Mouse (Mus musculus) ES-E14 (cell line): ENCODE measurements at regions not wholly inside any gene's neighbourhood (a gene's known extent, or its start where the extent isn't known, plus 50 kb on each side); places are given as distances from the start of the nearest gene placed in this dataset.
A peak's percentile ranks its signal among the peaks of the same experiment; 100 is the strongest.

Experiments
- DNase-seq: peaks from one replicate; pipeline ENCODE4 v3.0.0-alpha.2; 2013; ENCODE audit warnings: low read depth, low spot score
- H3K27ac ChIP-seq: 2 replicates; pipeline ENCODE4 v1.5.1; 2012; ENCODE audit warnings: low read depth, mild to moderate bottlenecking, low read length, moderate library complexity, mixed read lengths; ENCODE audit not compliant: poor library complexity, insufficient read depth, severe bottlenecking
- H3K36me3 ChIP-seq: 2 replicates; pipeline ENCODE4 v1.6.1; 2012; ENCODE audit warnings: mild to moderate bottlenecking, low read length, moderate library complexity, mixed read lengths; ENCODE audit not compliant: control insufficient read depth, poor library complexity, insufficient read depth, severe bottlenecking
- H3K4me1 ChIP-seq, 2 experiments: fragments of 150-350 bp in 1 of 2; sonication (generic) in 1 of 2; 2 replicates each; pipeline ENCODE4 v1.6.1; 2012; ENCODE audit warnings: low read length in 2 of 2, mild to moderate bottlenecking in 1 of 2, mixed read lengths in 1 of 2; ENCODE audit not compliant: control insufficient read depth in 2 of 2, insufficient read depth in 2 of 2, poor library complexity in 1 of 2
- H3K4me3 ChIP-seq, 2 experiments: fragments of 150-350 bp in 1 of 2; sonication (generic) in 1 of 2; 2 replicates each; pipeline ENCODE4 v1.5.1; 2012; ENCODE audit warnings: low read length in 2 of 2, low read depth in 1 of 2, mild to moderate bottlenecking in 1 of 2, mixed read lengths in 1 of 2; ENCODE audit not compliant: insufficient read depth in 1 of 2, poor library complexity in 1 of 2, severe bottlenecking in 1 of 2
- H3K9ac ChIP-seq: 2 replicates; pipeline ENCODE4 v1.6.1; 2012; ENCODE audit warnings: low read depth, mild to moderate bottlenecking, low read length, mixed read lengths; ENCODE audit not compliant: poor library complexity, insufficient read depth, severe bottlenecking
- H3K9me3 ChIP-seq: fragments of 150-350 bp; sonication (generic); 2 replicates; pipeline ENCODE4 v1.6.1; 2012; ENCODE audit warnings: low read depth, mild to moderate bottlenecking, low read length; ENCODE audit not compliant: control insufficient read depth, insufficient read depth
- CHD2 ChIP-seq: IDR thresholded peaks from 2 replicates; pipeline ENCODE4 v1.6.1; 2014; ENCODE audit warnings: mild to moderate bottlenecking, low read depth, low read length, inconsistent platforms
- HCFC1 ChIP-seq: IDR thresholded peaks from 2 replicates; pipeline ENCODE4 v1.6.1; 2012; ENCODE audit warnings: low read length, inconsistent platforms, borderline replicate concordance; ENCODE audit not compliant: insufficient read depth
- MAFK ChIP-seq: IDR thresholded peaks from 2 replicates; pipeline ENCODE4 v1.6.1; 2014; ENCODE audit warnings: mild to moderate bottlenecking, low read depth, low read length, inconsistent platforms; ENCODE audit not compliant: insufficient read depth
- ZC3H11A ChIP-seq: IDR thresholded peaks from 2 replicates; pipeline ENCODE4 v1.6.1; 2012; ENCODE audit warnings: low read depth, mild to moderate bottlenecking, inconsistent platforms, low read length, borderline replicate concordance
- ZNF384 ChIP-seq: IDR thresholded peaks from 2 replicates; pipeline ENCODE4 v1.6.1; 2012; ENCODE audit warnings: low read depth, low read length, inconsistent platforms
- in situ Hi-C, 2 experiments: fragments of 600-800 bp; cut with MboI; formaldehyde crosslinking; loops; one replicate each; pipeline ENCODE4 v1.15.1; 2025; ENCODE audit warnings: low sequenced_read_pairs in 2 of 2, inconsistent platforms in 1 of 2; ENCODE audit not compliant: unreplicated experiment in 2 of 2

GRCm38 (mm10) chr2:3910086-3910891 lies 107.2 kb upstream of the Frmd4a start:
- TF ChIP-seq ZC3H11A (no peak), MAFK (no peak), CHD2 (no peak), HCFC1 (no peak), ZNF384 (no peak)
- H3K4me3 ChIP-seq, result no peak overlapping the region
- in situ Hi-C loops, result no loop called here
- no peak for DNase-seq
- H3K4me1 ChIP-seq, result no peaks in the 10 kb centered on the region
- H3K36me3 ChIP-seq, result no peaks in the 10 kb centered on the region
- H3K9me3 ChIP-seq, result no peaks in the 10 kb centered on the region
- no peak overlapping the region for H3K27ac ChIP-seq
- no peak overlapping the region for H3K9ac ChIP-seq

GRCm38 (mm10) chr2:3915141-3915540 lies 102.4 kb upstream of the Frmd4a start:
- H3K27ac ChIP-seq, result no peak overlapping the region
- H3K9me3 ChIP-seq, result no peaks in the 10 kb centered on the region
- DNase-seq, result peak; percentile 15
- H3K4me3 ChIP-seq, result no peak overlapping the region
- H3K36me3 ChIP-seq, result no peaks in the 10 kb centered on the region
- in situ Hi-C loops, result no loop called here
- H3K9ac ChIP-seq, result no peak overlapping the region
- TF ChIP-seq CHD2 (no peak), ZNF384 (no peak), HCFC1 (no peak), MAFK (no peak), ZC3H11A (no peak)
- H3K4me1 ChIP-seq, result no peaks in the 10 kb centered on the region

GRCm38 (mm10) chr2:3916365-3916764 lies 101.2 kb upstream of the Frmd4a start:
- no peak overlapping the region for H3K27ac ChIP-seq
- H3K9me3 ChIP-seq, result no peaks in the 10 kb centered on the region
- H3K36me3 ChIP-seq, result no peaks in the 10 kb centered on the region
- no peak overlapping the region for H3K4me3 ChIP-seq
- no peaks in the 10 kb centered on the region for H3K4me1 ChIP-seq
- in situ Hi-C loops, result no loop called here
- DNase-seq, result no peak
- H3K9ac ChIP-seq, result no peak overlapping the region
- no peak for TF ChIP-seq CHD2
- TF ChIP-seq HCFC1, result no peak
- no peak for TF ChIP-seq ZC3H11A
- no peak for TF ChIP-seq MAFK
- no peak for TF ChIP-seq ZNF384

GRCm38 (mm10) chr2:3918156-3918555 lies 99.4 kb upstream of the Frmd4a start:
- H3K9me3 ChIP-seq, result no peaks in the 10 kb centered on the region
- in situ Hi-C loops, result no loop called here
- H3K36me3 ChIP-seq, result no peaks in the 10 kb centered on the region
- H3K27ac ChIP-seq, result no peak overlapping the region
- H3K4me1 ChIP-seq, result no peaks in the 10 kb centered on the region
- no peak overlapping the region for H3K4me3 ChIP-seq
- no peak overlapping the region for H3K9ac ChIP-seq
- no peak for DNase-seq
- no peak for TF ChIP-seq MAFK
- no peak for TF ChIP-seq HCFC1
- TF ChIP-seq CHD2, result no peak
- no peak for TF ChIP-seq ZNF384
- TF ChIP-seq ZC3H11A, result no peak
